Mouse (Mus musculus) frontal cortex, postnatal 10 days (tissue): ENCODE results near the gene Kpna2.
"Not testable (repeated sequence)": the region's sequence is repeated elsewhere in the genome, so short reads cannot be mapped to it uniquely, and the experiment has no call there.

Experiments
- DNase-seq, 2 experiments: peaks; one replicate each; pipeline ENCODE4 v3.0.0; 2022; ENCODE audit warnings: low spot score in 2 of 2, mixed read lengths in 1 of 2

The Kpna2 gene

GRCm38 (mm10) chr11:107018606-107019005, 19.3 kb upstream of the Kpna2 start:
- no peak for DNase-seq

GRCm38 (mm10) chr11:107017339-107017886, 18.1 kb upstream of the Kpna2 start:
- no peak for DNase-seq

- DNase-seq, result no peak
These were observed 17.6 kb upstream of the Kpna2 start for GRCm38 (mm10) chr11:107016893-107017292.

GRCm38 (mm10) chr11:107015535-107016187, 16.3 kb upstream of the Kpna2 start:
- DNase-seq, result not testable (repeated sequence)

- no peak for DNase-seq
These were observed 15.4 kb upstream of the Kpna2 start for GRCm38 (mm10) chr11:107014597-107015309.

GRCm38 (mm10) chr11:107014020-107014585, 14.8 kb upstream of the Kpna2 start:
- DNase-seq, result no peak

DNA sequence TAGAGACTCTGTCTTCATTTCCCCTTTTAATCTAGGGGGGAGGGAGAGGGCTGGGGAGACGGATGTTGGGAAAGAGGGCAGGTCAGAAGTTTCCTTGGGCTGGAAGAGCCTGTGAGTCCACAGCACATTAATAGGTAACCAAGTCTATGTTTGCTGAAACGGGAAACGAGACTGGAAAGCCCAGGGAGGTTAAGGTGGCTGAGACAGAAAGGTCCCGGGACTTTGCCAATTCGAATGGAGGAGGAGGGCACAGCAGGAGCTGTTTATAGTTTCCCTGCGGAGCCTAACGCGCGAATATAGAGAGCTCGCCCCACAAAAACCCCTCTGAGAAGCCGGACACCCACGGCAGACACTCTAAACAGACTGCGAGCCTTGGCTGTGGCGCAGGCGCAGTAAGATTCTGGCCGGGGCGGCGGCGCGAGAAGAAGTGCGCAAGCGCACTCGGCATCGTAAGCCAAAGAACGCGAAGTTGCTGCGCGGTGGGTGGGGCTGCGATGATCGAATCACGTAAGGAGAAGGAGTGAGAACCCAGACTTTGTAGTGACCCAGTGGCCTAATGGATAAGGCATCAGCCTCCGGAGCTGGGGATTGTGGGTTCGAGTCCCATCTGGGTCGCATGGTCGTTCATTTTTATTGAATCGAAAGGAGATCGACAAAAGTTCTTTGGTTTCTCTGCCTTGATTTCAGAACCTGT, 13.1 kb upstream of the Kpna2 start:
- peak; percentile 94 to 98 for DNase-seq

DNA sequence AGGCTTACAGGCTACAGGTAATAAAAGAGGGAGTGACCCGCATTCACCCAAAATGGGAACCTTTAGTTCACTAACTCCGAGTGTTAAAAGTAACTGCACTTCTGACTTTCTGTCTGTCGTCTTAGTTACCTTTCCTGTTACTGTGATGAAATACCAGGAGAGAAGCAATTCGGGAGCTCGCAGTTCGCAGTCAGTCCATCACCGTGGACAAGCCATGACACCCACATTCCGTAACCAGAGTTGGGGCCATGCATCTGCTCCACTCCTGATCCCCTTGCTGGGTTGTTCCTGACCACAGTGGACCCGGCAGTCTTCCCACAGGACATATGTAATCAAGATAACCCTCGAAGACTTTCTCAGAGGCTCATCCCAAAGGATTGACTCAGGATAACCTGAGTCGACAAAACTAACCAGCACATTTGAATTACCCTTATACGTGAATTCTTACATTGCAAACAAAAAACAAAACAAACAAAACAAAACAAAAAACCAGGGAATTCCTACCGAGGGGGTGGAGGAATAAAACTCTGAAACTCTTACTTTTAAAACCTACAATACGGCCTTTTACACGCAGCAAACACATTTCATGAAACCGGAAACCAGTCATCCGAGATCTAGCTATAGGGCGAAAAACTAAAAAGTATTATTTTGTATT, 12.5 kb upstream of the Kpna2 start:
- DNase-seq, result no peak

DNA sequence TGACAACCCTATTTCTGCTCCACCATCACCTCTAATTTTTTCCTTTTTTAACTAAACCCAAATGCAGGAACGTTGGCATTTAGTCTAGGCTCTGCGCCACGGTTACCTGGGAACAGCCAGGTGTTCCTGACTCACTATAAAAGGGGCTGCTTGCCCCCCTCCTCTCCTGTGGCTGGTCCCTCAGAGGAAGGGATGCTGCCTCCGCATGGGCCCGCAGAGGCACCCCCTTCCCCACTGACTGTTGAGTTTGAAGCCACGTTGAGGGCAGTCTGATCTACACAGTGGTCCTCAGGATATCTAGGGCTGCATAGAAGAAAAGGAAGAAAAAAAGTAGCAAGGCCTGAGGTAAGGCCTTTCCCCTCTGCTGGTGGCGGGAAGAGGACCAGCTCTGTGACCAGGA, 11.8 kb upstream of the Kpna2 start:
- no peak for DNase-seq

- DNase-seq, result no peak
These were observed 11.1 kb upstream of the Kpna2 start for GRCm38 (mm10) chr11:107010447-107010846.

DNA sequence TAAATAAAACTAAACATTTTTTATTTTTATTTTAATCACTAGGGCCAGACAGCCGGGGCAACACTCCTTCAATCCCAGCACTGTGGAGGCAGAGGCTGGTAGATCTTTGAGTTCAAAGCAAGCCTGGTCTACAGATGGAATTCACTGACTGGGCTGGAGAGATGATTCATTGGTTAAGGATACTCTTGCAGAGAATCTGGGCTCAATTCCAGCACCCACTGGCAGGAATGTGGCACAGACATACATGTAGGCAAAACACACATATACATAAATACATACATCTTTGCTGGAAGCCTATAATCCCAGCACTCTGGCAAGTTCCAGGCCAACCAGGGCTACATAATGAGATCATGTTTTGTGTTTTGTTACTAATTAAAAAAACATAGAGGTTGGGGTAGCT, 6.2 kb upstream of the Kpna2 start:
- DNase-seq, result no peak

DNA sequence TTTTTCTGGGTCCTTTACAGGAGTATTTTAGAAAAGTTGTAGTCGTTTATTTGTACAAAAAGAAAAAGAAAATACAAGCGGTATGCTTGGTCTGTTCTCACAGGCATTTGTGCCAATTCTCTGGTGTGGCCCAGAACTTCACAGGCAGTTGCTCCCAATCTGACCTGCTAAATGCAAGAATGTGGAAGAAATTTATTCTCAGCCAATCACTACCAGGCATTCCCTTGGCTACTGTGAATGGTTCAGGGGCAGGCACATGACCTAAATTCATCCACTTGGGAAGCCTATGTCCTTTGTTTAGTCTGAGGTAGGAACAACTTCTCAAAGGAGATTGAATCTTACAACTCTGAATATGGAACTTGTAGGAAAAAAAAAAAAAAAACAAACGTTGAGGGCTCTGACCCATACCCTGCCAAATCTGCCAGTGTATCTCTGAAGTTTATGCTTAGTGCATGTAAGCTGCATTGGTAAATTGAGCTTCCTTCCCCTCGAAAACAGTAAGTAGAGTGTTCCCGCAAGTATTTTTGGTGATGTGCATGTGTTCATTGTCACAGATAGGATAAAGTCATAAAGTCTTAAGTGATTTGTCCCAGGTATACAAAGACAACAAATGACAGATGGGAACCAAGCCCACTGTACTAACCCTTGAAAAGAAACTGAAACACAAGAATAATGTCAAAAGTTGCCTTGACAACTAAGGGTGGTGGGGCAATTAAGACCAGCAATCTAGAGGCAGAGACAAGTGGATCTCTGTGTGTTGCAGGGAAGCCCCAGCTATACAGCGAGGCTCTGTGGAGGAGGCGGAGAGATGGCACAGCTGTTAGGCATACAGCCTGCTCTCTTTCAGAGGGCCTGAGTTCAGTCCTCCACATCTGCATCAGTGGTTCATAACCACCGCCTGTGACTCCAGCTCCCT, 2.7 kb upstream of the Kpna2 start:
- no peak for DNase-seq

DNA sequence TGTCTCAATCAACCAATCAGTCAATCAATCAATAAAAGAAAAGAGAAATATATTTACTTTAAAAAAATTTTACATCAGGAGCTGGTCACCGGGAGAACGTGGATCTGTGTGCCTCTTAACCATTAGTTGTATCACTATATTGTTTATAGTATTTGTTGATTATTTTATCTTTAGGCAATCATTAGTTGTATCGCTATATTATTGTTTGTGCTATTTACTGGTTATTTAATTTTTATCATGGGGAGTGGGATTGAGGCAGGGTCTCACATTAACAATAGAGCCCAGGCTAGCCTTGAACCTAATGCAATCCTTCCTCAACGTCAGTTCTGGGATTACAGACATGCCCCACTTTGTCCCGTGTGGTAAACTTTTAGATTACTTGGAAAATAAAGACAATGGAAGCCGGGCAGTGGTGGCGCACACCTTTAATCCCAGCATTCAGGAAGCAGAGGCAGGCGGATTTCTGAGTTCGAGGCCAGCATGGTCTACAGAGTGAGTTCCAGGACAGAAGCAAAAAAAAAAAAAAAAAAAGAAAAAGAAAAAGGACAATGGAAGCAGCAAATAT, 690 bp upstream of the Kpna2 start:
- DNase-seq, result no peak

DNA sequence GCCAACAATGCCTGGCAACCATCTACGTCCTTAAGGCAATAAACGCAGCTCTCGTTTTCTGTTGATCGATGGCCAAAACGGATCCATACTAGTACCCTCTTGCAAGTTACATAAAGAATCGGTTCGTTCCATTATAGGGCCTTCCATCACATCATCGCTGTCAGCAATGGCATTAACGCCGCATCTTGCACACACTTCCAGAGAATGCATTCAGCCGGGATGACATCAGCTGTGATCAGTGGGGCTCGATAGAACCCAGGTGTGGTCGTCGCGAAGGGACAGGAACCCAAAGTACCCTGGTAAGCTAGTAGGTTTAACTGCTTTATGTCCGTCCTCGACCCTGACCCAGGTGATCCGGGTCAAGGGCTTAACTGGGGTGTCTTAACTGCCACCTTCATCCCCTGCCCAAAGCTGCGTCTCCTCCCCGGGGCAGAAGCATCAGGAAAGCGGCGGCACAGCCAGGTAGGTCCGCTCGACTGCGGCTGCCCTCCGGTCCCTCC, 640 bp downstream of the Kpna2 start:
- no peak for DNase-seq

GRCm38 (mm10) chr11:106997976-106998375, 1.4 kb downstream of the Kpna2 start:
- no peak for DNase-seq

- not testable (repeated sequence) for DNase-seq
These were observed 2.8 kb downstream of the Kpna2 start for GRCm38 (mm10) chr11:106996492-106996891.

DNA sequence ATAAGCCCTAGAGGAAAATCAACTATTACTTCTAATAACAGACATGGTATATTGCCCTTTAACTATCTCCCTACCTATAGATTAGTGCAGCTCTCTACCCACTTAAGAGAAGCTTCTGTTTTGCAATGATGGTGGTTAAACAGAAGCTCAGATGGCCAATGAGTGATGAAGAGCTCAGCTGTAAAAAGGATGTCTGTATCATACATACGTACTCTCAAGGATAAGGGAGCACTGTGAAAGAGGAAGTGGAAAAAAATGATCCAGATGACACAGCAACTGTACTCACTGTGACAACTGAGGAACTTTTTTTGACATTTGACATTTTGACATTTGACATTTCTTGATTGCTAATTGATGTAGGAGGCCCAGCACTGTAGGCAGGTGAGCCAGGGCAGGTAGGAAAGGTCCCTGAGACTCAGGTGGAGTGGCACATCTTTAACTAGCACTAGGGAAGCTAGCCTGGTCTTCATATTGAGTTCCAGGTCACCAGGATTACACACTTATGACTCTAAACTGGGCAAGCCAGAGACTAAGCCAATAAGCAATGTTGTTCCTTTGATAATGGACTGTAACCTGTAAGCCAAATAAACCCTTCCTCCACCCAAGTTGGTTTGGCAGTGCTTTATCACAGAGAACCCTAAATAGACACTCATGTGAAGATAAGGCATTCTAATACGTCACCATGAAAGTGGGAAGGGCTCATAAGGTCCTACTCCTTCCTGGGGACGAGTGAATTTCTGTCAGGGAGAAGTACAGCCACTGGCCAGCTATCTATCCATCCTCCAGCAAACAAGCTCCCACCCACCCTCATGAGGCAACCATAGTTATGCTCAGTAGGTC, 4.9 kb downstream of the Kpna2 start:
- no peak for DNase-seq

- DNase-seq, result no peak
These were observed 12.0 kb downstream of the Kpna2 start for GRCm38 (mm10) chr11:106987384-106987783.

DNA sequence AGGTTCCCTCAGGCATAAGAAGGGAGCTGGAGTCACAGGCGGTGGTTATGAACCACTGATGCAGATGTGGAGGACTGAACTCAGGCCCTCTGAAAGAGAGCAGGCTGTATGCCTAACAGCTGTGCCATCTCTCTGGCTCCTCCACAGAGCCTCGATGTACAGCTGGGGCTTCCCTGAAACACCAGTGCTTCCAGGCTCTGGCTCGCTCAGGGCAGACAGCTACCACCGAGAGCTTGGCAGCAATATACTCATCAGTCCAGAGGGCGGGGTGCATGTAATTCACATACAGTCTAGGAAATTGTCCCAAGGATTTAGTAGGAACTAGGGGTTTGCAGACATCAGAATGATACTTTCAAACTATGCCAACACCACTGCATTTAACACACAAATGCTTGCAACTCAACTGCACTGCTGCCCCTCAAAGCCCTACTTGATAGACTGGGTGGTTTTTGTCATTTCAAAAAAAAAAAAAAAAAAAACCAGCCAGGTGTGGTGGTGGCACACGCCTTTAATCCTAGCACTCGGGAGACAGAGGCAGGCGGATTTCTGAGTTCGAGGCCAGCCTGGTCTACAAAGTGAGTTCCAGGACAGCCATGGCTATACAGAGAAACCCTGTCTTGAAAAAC, 13.2 kb downstream of the Kpna2 start:
- not testable (repeated sequence) for DNase-seq
